Mouse (Mus musculus): ENCODE data around the gene Lbr. TPM values are rescaled to one million over a fixed set of nuclear protein-coding genes. Genes with fewer than 3 reads are reported as not detected.

The Lbr gene
- polyA plus RNA-seq, 1 experiment from 2014 or later: 247 TPM

GRCm38 (mm10) chr1:181865863-181866216, 23.0 kb upstream of the Lbr start:
- Histone ChIP-seq H3K9ac (no peak overlapping the region), H3K4me3 (replicated peaks) (no peak overlapping the region), H3K36me3 (no peaks in the 10 kb centered on the region), H3K27me3 (0 out of 2 replicates have a peak, but pooled peaks cover 2% of the 10 kb centered on the region), H3K9me3 (replicated peaks) (no peaks in the 10 kb centered on the region), H3K4me2 (no peak overlapping the region), H3K4me1 (replicated peaks) (peaks cover 36% of the 10 kb centered on the region), H3K27ac (peak overlapping the region; percentile 13; the same call in 1 of the 2 replicates)
- DNase-seq (no peak), ATAC-seq (ENCODE audit: low read depth) (no peak)
- 32% methylated on average over 5 of the region's 5 CpGs for WGBS (ENCODE audit: insufficient replicate concordance)

DNA sequence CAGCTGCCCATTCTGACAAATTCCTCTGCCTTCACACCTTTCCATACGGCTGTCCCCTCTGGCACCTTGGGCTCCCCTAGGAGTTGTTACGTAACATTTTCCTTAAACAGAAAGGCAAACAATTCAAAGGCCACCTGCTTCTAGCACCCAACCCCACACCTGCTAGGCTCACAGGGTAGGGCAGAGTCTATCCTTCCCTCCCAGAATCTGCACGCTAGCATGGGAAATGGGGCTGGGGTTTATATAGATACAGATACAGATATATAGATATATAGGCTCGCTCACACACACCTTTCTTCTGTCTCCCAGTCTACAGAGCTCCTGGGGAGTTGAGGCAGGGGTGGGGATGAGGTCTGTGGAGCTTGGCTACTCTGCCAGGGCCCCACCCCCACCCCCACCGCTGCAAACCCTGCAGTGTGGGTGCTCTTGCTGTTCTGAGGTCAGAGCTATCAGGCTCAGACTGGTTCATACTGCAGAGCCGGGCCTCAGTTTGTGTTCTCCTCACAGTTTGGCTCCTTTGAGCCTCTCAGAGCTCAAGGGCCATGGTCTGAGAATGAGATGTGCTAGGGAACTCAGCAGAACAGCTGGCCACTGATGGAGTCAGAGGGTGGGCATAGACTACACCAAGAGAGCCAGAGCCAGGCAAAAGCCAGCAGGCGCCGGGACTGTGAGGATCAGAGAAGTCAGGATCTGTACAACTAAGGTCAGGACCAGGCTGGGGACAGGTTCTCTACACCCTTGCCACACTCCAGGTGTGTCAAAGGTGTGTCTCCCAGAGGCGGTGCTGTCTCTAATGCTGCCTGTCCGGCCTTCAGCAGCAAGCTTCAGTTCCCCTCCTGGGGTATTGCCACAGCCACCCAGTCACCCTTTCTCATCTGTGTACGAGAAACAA, 22.4 kb upstream of the Lbr start:
- H3K9me3 ChIP-seq (replicated peaks): no peaks in the 10 kb centered on the region
- H3K27ac ChIP-seq: peak overlapping the region; percentile 13
- no peak for ATAC-seq (ENCODE audit: low read depth)
- WGBS (ENCODE audit: insufficient replicate concordance): 52% methylated on average over 11 of the region's 11 CpGs
- H3K27me3 ChIP-seq: 0 out of 2 replicates have a peak, but pooled peaks cover 2% of the 10 kb centered on the region
- no peak for DNase-seq
- H3K4me2 ChIP-seq: no peak overlapping the region
- peaks cover 42% of the 10 kb centered on the region for H3K4me1 ChIP-seq (replicated peaks)
- H3K4me3 ChIP-seq (replicated peaks): no peak overlapping the region
- no peaks in the 10 kb centered on the region for H3K36me3 ChIP-seq
- H3K9ac ChIP-seq: no peak overlapping the region

GRCm38 (mm10) chr1:181863431-181863830, 20.6 kb upstream of the Lbr start:
- no peak overlapping the region for H3K27ac ChIP-seq
- WGBS (ENCODE audit: insufficient replicate concordance): 39% methylated on average over 8 of the region's 8 CpGs
- DNase-seq: no peak
- no peaks in the 10 kb centered on the region for H3K9me3 ChIP-seq (replicated peaks)
- ATAC-seq (ENCODE audit: low read depth): no peak
- no peak overlapping the region for H3K9ac ChIP-seq
- no peaks in the 10 kb centered on the region for H3K36me3 ChIP-seq
- peaks cover 42% of the 10 kb centered on the region for H3K4me1 ChIP-seq (replicated peaks)
- H3K4me2 ChIP-seq: no peak overlapping the region
- H3K27me3 ChIP-seq: 0 out of 2 replicates have a peak, but pooled peaks cover 2% of the 10 kb centered on the region
- H3K4me3 ChIP-seq (replicated peaks): no peak overlapping the region

GRCm38 (mm10) chr1:181862676-181863374, 20.0 kb upstream of the Lbr start:
- H3K4me1 ChIP-seq (replicated peaks): peaks cover 42% of the 10 kb centered on the region
- no peak overlapping the region for H3K27ac ChIP-seq
- H3K9ac ChIP-seq: no peak overlapping the region
- H3K4me2 ChIP-seq: no peak overlapping the region
- H3K27me3 ChIP-seq: 0 out of 2 replicates have a peak, but pooled peaks cover 2% of the 10 kb centered on the region
- no peak overlapping the region for H3K4me3 ChIP-seq (replicated peaks)
- ATAC-seq (ENCODE audit: low read depth) (no peak), DNase-seq (no peak)
- WGBS (ENCODE audit: insufficient replicate concordance): 67% methylated on average over 16 of the region's 16 CpGs
- no peaks in the 10 kb centered on the region for H3K36me3 ChIP-seq
- H3K9me3 ChIP-seq (replicated peaks): no peaks in the 10 kb centered on the region

DNA sequence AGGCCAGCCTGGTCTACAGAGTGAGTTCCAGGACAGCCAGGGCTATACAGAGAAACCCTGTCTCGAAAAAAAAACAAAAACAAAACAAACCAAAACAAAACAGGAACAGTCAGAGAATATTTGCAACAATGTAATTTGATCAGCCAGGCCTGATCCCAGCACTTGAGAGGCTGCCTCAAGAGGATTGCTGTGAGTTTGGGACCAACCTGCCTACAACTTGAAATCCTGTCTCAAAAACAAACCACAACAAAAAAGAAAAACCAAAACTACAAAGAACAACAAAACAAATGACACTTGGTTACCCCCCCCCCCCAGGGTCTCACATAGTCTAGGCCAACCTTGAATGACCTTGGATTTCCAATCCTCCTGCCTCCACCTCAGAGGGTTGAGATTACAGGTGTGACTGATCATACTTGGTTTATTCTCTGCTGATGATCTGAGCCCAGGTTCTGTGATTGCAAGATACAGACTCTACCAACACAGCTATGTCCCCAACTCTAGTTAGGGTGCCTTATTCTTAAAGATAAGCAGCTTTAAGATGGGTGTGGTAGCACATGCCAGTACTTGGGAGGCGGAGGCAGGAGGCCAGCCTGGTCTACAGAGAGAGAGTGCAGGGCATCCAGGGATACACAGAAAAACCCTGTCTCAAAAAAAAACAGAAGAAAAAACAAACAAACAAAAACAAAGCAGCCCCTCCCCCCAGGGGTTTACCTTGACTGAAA, 18.5 kb upstream of the Lbr start:
- Histone ChIP-seq H3K4me1 (replicated peaks) (peaks cover 41% of the 10 kb centered on the region), H3K27ac (peak overlapping the region; percentile 12; the same call in 1 of the 2 replicates), H3K36me3 (no peaks in the 10 kb centered on the region), H3K9ac (no peak overlapping the region), H3K27me3 (0 out of 2 replicates have a peak, but pooled peaks cover 2% of the 10 kb centered on the region), H3K4me2 (no peak overlapping the region), H3K4me3 (replicated peaks) (no peak overlapping the region), H3K9me3 (replicated peaks) (no peaks in the 10 kb centered on the region)
- DNase-seq (no peak), ATAC-seq (ENCODE audit: low read depth) (peak; percentile 80)
- WGBS (ENCODE audit: insufficient replicate concordance): 12% methylated on average over 2 of the region's 2 CpGs

- Histone ChIP-seq H3K4me3 (replicated peaks) (no peak overlapping the region), H3K27me3 (0 out of 2 replicates have a peak, but pooled peaks cover 2% of the 10 kb centered on the region), H3K27ac (peak overlapping the region; percentile 30), H3K4me1 (replicated peaks) (peaks cover 36% of the 10 kb centered on the region), H3K9ac (no peak overlapping the region), H3K36me3 (no peaks in the 10 kb centered on the region), H3K9me3 (replicated peaks) (no peaks in the 10 kb centered on the region), H3K4me2 (0 out of 2 replicates have a peak overlapping the region, but pooled peaks have one; percentile 0)
- ATAC-seq (ENCODE audit: low read depth) (peak; percentile 60), DNase-seq (peak; percentile 56)
- WGBS (ENCODE audit: insufficient replicate concordance): 2% methylated on average over 5 of the region's 5 CpGs
Measured at GRCm38 (mm10) chr1:181860659-181861058, 17.8 kb upstream of the Lbr start.

- H3K4me2 ChIP-seq: no peak overlapping the region
- WGBS (ENCODE audit: insufficient replicate concordance): 69% methylated on average over 2 of the region's 2 CpGs
- no peaks in the 10 kb centered on the region for H3K9me3 ChIP-seq (replicated peaks)
- ATAC-seq (ENCODE audit: low read depth): no peak
- H3K4me3 ChIP-seq (replicated peaks): no peak overlapping the region
- H3K4me1 ChIP-seq (replicated peaks): peaks cover 24% of the 10 kb centered on the region
- H3K27ac ChIP-seq: no peak overlapping the region
- no peak for DNase-seq
- H3K27me3 ChIP-seq: peaks cover 8% of the 10 kb centered on the region; the same call in 1 of the 2 replicates
- no peaks in the 10 kb centered on the region for H3K36me3 ChIP-seq
- no peak overlapping the region for H3K9ac ChIP-seq
Measured at GRCm38 (mm10) chr1:181856329-181856728, 13.5 kb upstream of the Lbr start.

- no peaks in the 10 kb centered on the region for H3K9me3 ChIP-seq (replicated peaks)
- H3K4me2 ChIP-seq: no peak overlapping the region
- no peak for ATAC-seq (ENCODE audit: low read depth)
- no peak overlapping the region for H3K27ac ChIP-seq
- peaks cover 8% of the 10 kb centered on the region; the same call in 1 of the 2 replicates for H3K27me3 ChIP-seq
- H3K36me3 ChIP-seq: no peaks in the 10 kb centered on the region
- 85% methylated on average over 2 of the region's 2 CpGs for whole genome bisulfite sequencing (ENCODE audit: insufficient replicate concordance)
- no peak overlapping the region for H3K9ac ChIP-seq
- H3K4me3 ChIP-seq (replicated peaks): no peak overlapping the region
- H3K4me1 ChIP-seq (replicated peaks): peaks cover 13% of the 10 kb centered on the region
- DNase-seq: no peak
Measured at GRCm38 (mm10) chr1:181854829-181855228, 12.0 kb upstream of the Lbr start.

DNA sequence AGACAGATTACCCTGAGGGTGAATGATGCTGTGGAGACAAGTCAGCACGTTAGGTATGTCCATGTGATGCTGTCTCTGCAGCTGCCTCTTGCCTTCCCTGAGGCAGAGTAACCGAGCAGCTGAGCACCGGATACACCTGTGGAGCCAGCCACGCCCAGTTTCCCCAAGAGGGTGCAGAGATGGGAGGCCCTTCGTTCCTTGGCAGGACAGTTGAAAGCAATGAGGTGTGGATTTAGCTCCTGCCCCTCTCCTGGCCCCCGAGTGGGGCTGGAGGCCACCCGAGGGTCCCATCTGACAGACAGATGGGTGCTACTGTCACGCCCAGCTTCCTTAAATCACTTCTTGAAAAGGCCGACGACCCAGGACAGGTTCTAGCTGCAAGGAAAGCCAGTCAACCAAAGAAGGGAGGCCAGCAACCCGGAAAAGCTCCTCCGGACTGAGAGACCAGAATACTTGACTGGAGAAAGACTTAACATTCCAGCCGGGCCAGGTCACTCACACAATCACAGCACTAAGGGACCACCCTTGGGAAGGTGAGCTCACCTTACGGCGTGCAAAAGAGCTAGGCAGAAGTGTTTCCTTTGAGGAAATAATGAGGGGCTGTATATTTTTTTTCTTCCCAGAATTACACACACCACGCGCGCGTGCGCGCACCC, 10.4 kb upstream of the Lbr start:
- DNase-seq (no peak), ATAC-seq (ENCODE audit: low read depth) (peak; percentile 15; the same call in 1 of the 2 replicates)
- Histone ChIP-seq H3K4me2 (peak overlapping the region; percentile 48), H3K4me1 (replicated peaks) (peaks cover 13% of the 10 kb centered on the region), H3K36me3 (no peaks in the 10 kb centered on the region), H3K27ac (no peak overlapping the region), H3K27me3 (peaks cover 8% of the 10 kb centered on the region; the same call in 1 of the 2 replicates), H3K4me3 (replicated peaks) (peak overlapping the region; percentile 27), H3K9me3 (replicated peaks) (no peaks in the 10 kb centered on the region), H3K9ac (no peak overlapping the region)
- WGBS (ENCODE audit: insufficient replicate concordance): 10% methylated on average over 21 of the region's 21 CpGs

GRCm38 (mm10) chr1:181852466-181852865, 9.6 kb upstream of the Lbr start:
- peak overlapping the region; percentile 27 for H3K4me3 ChIP-seq (replicated peaks)
- DNase-seq (no peak), ATAC-seq (ENCODE audit: low read depth) (peak; percentile 15; the same call in 1 of the 2 replicates)
- peaks cover 13% of the 10 kb centered on the region for H3K4me1 ChIP-seq (replicated peaks)
- H3K27me3 ChIP-seq: peaks cover 8% of the 10 kb centered on the region; the same call in 1 of the 2 replicates
- peak overlapping the region; percentile 22; the same call in 1 of the 2 replicates for H3K9ac ChIP-seq
- H3K9me3 ChIP-seq (replicated peaks): no peaks in the 10 kb centered on the region
- H3K4me2 ChIP-seq: peak overlapping the region; percentile 48
- 29% methylated on average over 13 of the region's 13 CpGs for whole genome bisulfite sequencing (ENCODE audit: insufficient replicate concordance)
- no peak overlapping the region for H3K27ac ChIP-seq
- H3K36me3 ChIP-seq: no peaks in the 10 kb centered on the region

All from liver, embryonic 13.5 days (tissue).